Comparison of ENCODE assay signal across 10 mouse cellular contexts in genomic region chr5:99630087-99630486, GRCm38 (mm10).
DNase-seq lines count a peak whose midpoint lies in the region; ATAC-seq and TF ChIP-seq lines count a peak whose summit lies in the region.
"Had no signal": no experiment of that assay in that cellular context is flagged by ENCODE, and none has a peak within 500 bp of the region (broad histone marks: within the 10 kb centered on the region; RNA-seq: fewer than 3 reads in every experiment).

No protein-coding gene starts in this region.

- 77% methylated on average over 7 of the region's 7 CpGs for WGBS in neural tube, embryonic 15.5 days
- 82% methylated on average over 7 of the region's 7 CpGs for WGBS in hindbrain, embryonic 10.5 days

- no peak for ATAC-seq in neural tube, embryonic 15.5 days (ENCODE audit: low FRiP score)

- no peaks in the 10 kb centered on the region for H3K36me3 ChIP-seq in CH12.LX (replicated peaks in 1 of 2; ENCODE audit: control insufficient read depth in 1 of 2, insufficient read depth in 1 of 2, low read length in 1 of 2)
- H3K36me3 ChIP-seq in neural tube, embryonic 15.5 days, result no peaks in the 10 kb centered on the region
- no peaks in the 10 kb centered on the region for H3K36me3 ChIP-seq in hindbrain, embryonic 10.5 days
- H3K36me3 ChIP-seq: hindbrain, embryonic 15.5 days had no signal

- H3K79me2 ChIP-seq in CH12.LX (replicated peaks; ENCODE audit: control insufficient read depth, extremely low read depth, insufficient read depth, poor library complexity, severe bottlenecking), result no peaks in the 10 kb centered on the region

- H3K9ac ChIP-seq in CH12.LX (ENCODE audit: insufficient read depth, low read depth), result no peak overlapping the region
- H3K9ac ChIP-seq in neural tube, embryonic 15.5 days (replicated peaks), result no peak overlapping the region
- H3K9ac ChIP-seq: hindbrain, embryonic 15.5 days had no signal

- peak; percentile 42 for TF ChIP-seq RAD21 in CH12.LX (IDR thresholded peaks at IDR 0.05; ENCODE audit: low read depth, low read length)

- dilution Hi-C loops in CH12.LX (cut with MboI; ENCODE audit: extremely low pct_ligation_motif_present, extremely low pct_unique_long_range_greater_than_20kb, low sequenced_read_pairs), result no loop called here

- peak; percentile 54 to 58 for TF ChIP-seq CTCF in CH12.LX (conservative IDR thresholded peaks at IDR 0.05 in 1 of 2, IDR thresholded peaks at IDR 0.05 in 1 of 2; ENCODE audit: low read depth in 2 of 2, low read length in 2 of 2)

- DNase-seq in heart, postnatal 14 days, result peak; percentile 11 to 26
- DNase-seq in heart, adult 11 months, result no peak
- peak; percentile 78 for DNase-seq in CH12.LX (ENCODE audit: extremely low read depth)
- peak; percentile 52 for DNase-seq in adrenal gland, postnatal 25 days
- peak; percentile 33 for DNase-seq in layer of hippocampus, adult 9-10 months (ENCODE audit: low spot score)
- DNase-seq in spleen, postnatal 10 days (ENCODE audit: low spot score in 2 of 2), result peak; percentile 15 to 69
- no peak for DNase-seq in hindbrain, embryonic 10.5 days (ENCODE audit: low spot score)

- TF ChIP-seq POLR2A in CH12.LX (IDR thresholded peaks at IDR 0.05; ENCODE audit: low read depth, low read length), result no peak

- H3K4me1 ChIP-seq in CH12.LX (ENCODE audit: control insufficient read depth in 1 of 2, insufficient read depth in 2 of 2), result no peaks in the 10 kb centered on the region
- H3K4me1 ChIP-seq in neural tube, embryonic 15.5 days, result peaks cover 7% of the 10 kb centered on the region
- peaks cover 18% of the 10 kb centered on the region for H3K4me1 ChIP-seq in hindbrain, embryonic 10.5 days (replicated peaks)

- TF ChIP-seq EP300 in CH12.LX (IDR thresholded peaks at IDR 0.05; ENCODE audit: low read length), result no peak

- in situ Hi-C loops in CH12.LX (cut with MboI; ENCODE audit: low pct_ligation_motif_present, low pct_unique_long_range_greater_than_20kb, low sequenced_read_pairs), result no loop called here

- H3K4me3 ChIP-seq in CH12.LX (replicated peaks in 1 of 3; ENCODE audit: low read depth in 2 of 3, low read length in 2 of 3, poor library complexity in 1 of 3), result no peak overlapping the region
- H3K4me3 ChIP-seq in neural tube, embryonic 15.5 days (replicated peaks), result no peak overlapping the region
- no peak overlapping the region for H3K4me3 ChIP-seq in hindbrain, embryonic 10.5 days
- H3K4me3 ChIP-seq: hindbrain, embryonic 15.5 days had no signal

- no peaks in the 10 kb centered on the region for H3K9me3 ChIP-seq in CH12.LX (replicated peaks; ENCODE audit: low read length)
- no peaks in the 10 kb centered on the region for H3K9me3 ChIP-seq in neural tube, embryonic 15.5 days (replicated peaks)
- H3K9me3 ChIP-seq in hindbrain, embryonic 10.5 days, result no peaks in the 10 kb centered on the region
- H3K9me3 ChIP-seq: hindbrain, embryonic 15.5 days had no signal

- no peaks in the 10 kb centered on the region for H3K27me3 ChIP-seq in CH12.LX (replicated peaks)
- H3K27me3 ChIP-seq in neural tube, embryonic 15.5 days (replicated peaks), result no peaks in the 10 kb centered on the region
- no peaks in the 10 kb centered on the region for H3K27me3 ChIP-seq in hindbrain, embryonic 10.5 days (ENCODE audit: insufficient read depth, poor library complexity, severe bottlenecking)
- H3K27me3 ChIP-seq: hindbrain, embryonic 15.5 days had no signal

- no peak overlapping the region for H3K27ac ChIP-seq in CH12.LX (ENCODE audit: insufficient read depth, low read depth)
- no peak overlapping the region for H3K27ac ChIP-seq in neural tube, embryonic 15.5 days (replicated peaks)
- no peak overlapping the region for H3K27ac ChIP-seq in hindbrain, embryonic 10.5 days
- H3K27ac ChIP-seq: hindbrain, embryonic 15.5 days; macrophage had no signal

- intact Hi-C loops in heart, postnatal 14 days (cut with DNase I), result no loop called here

- no peak overlapping the region; the same call in 1 of the 2 replicates for H3K4me2 ChIP-seq in CH12.LX (ENCODE audit: insufficient read depth, low read depth, poor library complexity, severe bottlenecking)
- H3K4me2 ChIP-seq in neural tube, embryonic 15.5 days, result no peak overlapping the region
- H3K4me2 ChIP-seq: hindbrain, embryonic 15.5 days had no signal

TF ChIP-seq in CH12.LX, 34 proteins besides CTCF, POLR2A, EP300 and RAD21:
- TF ChIP-seq IRF4 (IDR thresholded peaks at IDR 0.05; ENCODE audit: low read depth, low read length) (no peak), SMC3 (IDR thresholded peaks at IDR 0.05; ENCODE audit: low read depth, low read length) (peak; percentile 41; the same call in 1 of the 2 replicates), TBP (conservative IDR thresholded peaks at IDR 0.05; ENCODE audit: low read depth, low read length) (no peak)

Comparison
In these comparisons a context has a peak if more than half of its experiments do, and no peak if none do; other contexts are left out.
1. DNase-seq: peak in heart, postnatal 14 days (2 of 2), CH12.LX (single experiment), adrenal gland, postnatal 25 days (single experiment), layer of hippocampus, adult 9-10 months (single experiment) and spleen, postnatal 10 days (2 of 2); none in heart, adult 11 months (single experiment) and hindbrain, embryonic 10.5 days (single experiment).